Mouse (Mus musculus): ENCODE measurements at regions not wholly inside any gene's neighbourhood (a gene's known extent, or its start where the extent isn't known, plus 50 kb on each side); places are given as distances from the start of the nearest gene placed in this dataset.

DNA sequence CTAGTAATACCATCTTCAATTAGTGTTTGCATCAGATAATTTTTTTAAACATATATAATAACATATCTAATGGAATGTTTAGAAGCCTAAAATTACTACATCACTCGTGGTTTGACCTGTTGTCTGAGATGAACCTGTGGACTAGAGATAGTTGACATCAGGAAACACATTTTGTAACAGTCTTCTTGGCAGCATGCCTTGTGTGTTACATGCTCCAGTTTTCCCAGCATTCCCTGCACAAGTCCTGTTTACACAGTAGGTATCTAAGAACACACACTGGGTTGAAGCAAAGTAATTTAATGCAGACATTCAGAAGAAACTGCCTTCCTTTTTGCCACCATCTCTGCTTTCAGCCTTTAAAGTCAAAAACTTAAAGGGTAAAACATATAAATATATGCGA, 342.8 kb downstream of the Hsfy2 start:
- no peak for TF ChIP-seq POLR2A (IDR thresholded peaks at IDR 0.05; ENCODE audit: borderline replicate concordance, insufficient read depth, low read length)
- no peak for TF ChIP-seq CTCF (IDR thresholded peaks at IDR 0.05; ENCODE audit: borderline replicate concordance, insufficient read depth, low read depth, low read length)
